In the genomic region with DNA sequence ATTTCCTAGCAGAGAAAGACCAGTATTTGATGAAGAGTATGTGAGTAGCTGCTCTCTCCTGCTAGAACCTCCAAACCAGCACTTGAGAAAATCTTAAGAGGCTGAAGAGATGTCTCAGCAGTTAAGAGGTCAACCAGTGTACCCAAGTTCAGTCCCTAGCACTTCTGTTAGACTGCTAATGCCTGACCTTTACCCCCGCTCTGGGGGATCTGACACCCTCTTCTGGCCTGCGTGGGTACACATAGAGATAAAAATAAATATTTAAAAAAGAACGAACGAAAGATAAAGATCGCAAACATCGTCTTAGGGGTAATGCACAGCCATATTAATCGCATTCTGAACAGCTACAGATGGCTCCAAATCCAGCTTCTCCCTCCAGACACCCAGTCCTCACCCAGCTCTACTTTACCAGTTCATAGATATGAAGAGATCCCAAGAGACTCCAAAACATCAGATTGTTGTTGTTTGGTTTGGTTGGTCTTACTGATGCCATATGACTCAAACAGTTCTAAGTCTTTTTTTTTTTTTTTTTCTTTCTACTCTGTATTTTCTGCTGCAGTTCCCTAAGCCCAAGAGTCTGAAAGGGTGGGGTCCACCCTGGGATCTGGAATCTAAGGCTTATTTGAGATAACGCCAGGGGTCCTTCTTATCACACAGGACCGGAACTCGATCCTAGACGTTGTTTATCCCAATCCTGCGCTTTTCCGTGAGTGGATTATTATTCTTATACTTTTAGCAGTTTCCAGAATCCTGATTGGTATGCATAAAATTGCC, we compare ENCODE assay signal across 8 mouse cellular contexts. TPM values are rescaled to one million over a fixed set of nuclear protein-coding genes. Genes with fewer than 3 reads are reported as not detected.
A peak's percentile ranks its signal among the peaks of the same experiment; 100 is the strongest.
DNase-seq lines count a peak whose midpoint lies in the region; ATAC-seq and TF ChIP-seq lines count a peak whose summit lies in the region.

No protein-coding gene starts in this region.

- no peaks in the 10 kb centered on the region for H3K4me1 ChIP-seq in bone marrow macrophage, adult 2 months (ENCODE audit: control insufficient read depth, insufficient read depth, low read length)
- no peaks in the 10 kb centered on the region for H3K4me1 ChIP-seq in hindbrain, embryonic 15.5 days (replicated peaks)
- no peaks in the 10 kb centered on the region for H3K4me1 ChIP-seq in midbrain, embryonic 11.5 days (ENCODE audit: control insufficient read depth, insufficient read depth, low read length)

- 41% methylated on average over 13 of the region's 13 CpGs for WGBS in hindbrain, embryonic 15.5 days
- 33% methylated on average over 13 of the region's 13 CpGs for WGBS in midbrain, embryonic 11.5 days

- H3K9me3 ChIP-seq in hindbrain, embryonic 15.5 days: no peaks in the 10 kb centered on the region
- H3K9me3 ChIP-seq in midbrain, embryonic 11.5 days (ENCODE audit: control insufficient read depth, low read length): no peaks in the 10 kb centered on the region

- no peaks in the 10 kb centered on the region for H3K27me3 ChIP-seq in hindbrain, embryonic 15.5 days
- no peaks in the 10 kb centered on the region for H3K27me3 ChIP-seq in midbrain, embryonic 11.5 days (ENCODE audit: control insufficient read depth, insufficient read depth, low read length)

- no peak for TF ChIP-seq POLR2A in bone marrow macrophage, adult 2 months (IDR thresholded peaks at IDR 0.05; ENCODE audit: borderline replicate concordance, low read depth, low read length)

- peaks cover 11% of the 10 kb centered on the region for H3K36me3 ChIP-seq in hindbrain, embryonic 15.5 days
- peaks cover 3% of the 10 kb centered on the region; the same call in 1 of the 2 replicates for H3K36me3 ChIP-seq in midbrain, embryonic 11.5 days (ENCODE audit: control insufficient read depth, insufficient read depth, low read length)

- DNase-seq in kidney, adult 9 months: peak; percentile 17
- no peak for DNase-seq in kidney, postnatal 10 days
- no peak for DNase-seq in midbrain, embryonic 11.5 days (ENCODE audit: low spot score, missing footprints)
- DNase-seq in thymus, adult 18-20 months: no peak
- no peak for DNase-seq in urinary bladder, adult 18-20 months (ENCODE audit: low spot score in 2 of 2)
- DNase-seq in thymus, postnatal 14 days: no peak

- H3K4me2 ChIP-seq in hindbrain, embryonic 15.5 days: peak overlapping the region; percentile 55
- H3K4me2 ChIP-seq in midbrain, embryonic 11.5 days: peak overlapping the region; percentile 33; the same call in 1 of the 2 replicates

- H3K9ac ChIP-seq in hindbrain, embryonic 15.5 days: peak overlapping the region; percentile 47
- no peak overlapping the region for H3K9ac ChIP-seq in midbrain, embryonic 11.5 days (ENCODE audit: low read length)

- TF ChIP-seq CTCF in bone marrow macrophage, adult 2 months (IDR thresholded peaks at IDR 0.05; ENCODE audit: low read depth, low read length): no peak

- no peak overlapping the region for H3K27ac ChIP-seq in bone marrow macrophage, adult 2 months (ENCODE audit: insufficient read depth, low read depth, low read length)
- no peak overlapping the region for H3K27ac ChIP-seq in hindbrain, embryonic 15.5 days (replicated peaks)
- no peak overlapping the region for H3K27ac ChIP-seq in midbrain, embryonic 11.5 days (ENCODE audit: low read depth, low read length)

- H3K4me3 ChIP-seq in bone marrow macrophage, adult 2 months (ENCODE audit: insufficient read depth, low read length): peak overlapping the region; percentile 79; the same call in 1 of the 2 replicates
- peak overlapping the region; percentile 69 for H3K4me3 ChIP-seq in hindbrain, embryonic 15.5 days
- H3K4me3 ChIP-seq in midbrain, embryonic 11.5 days (ENCODE audit: low read depth, low read length): peak overlapping the region; percentile 44

- peak; percentile 81 for ATAC-seq in hindbrain, embryonic 15.5 days (ENCODE audit: low FRiP score, low read depth)
- ATAC-seq in midbrain, embryonic 11.5 days (ENCODE audit: low FRiP score): peak; percentile 55

RNA-seq across cellular contexts. Expression of gene Zfp418, which starts 16.5 kb away (rescaled TPM):
- 2.9 and 3.1 TPM in 2 replicates for polyA plus RNA-seq in bone marrow macrophage, adult 2 months (2012; ENCODE audit: insufficient read depth, insufficient read length, missing spikeins)
- polyA plus RNA-seq in hindbrain, embryonic 15.5 days (2015; fragmentation: Nextera tagmentation; extraction: Ambion mirVana): 2.9 and 3.0 TPM in 2 replicates
- polyA plus RNA-seq in midbrain, embryonic 11.5 days (2014; fragmentation: Nextera tagmentation; extraction: Ambion mirVana): 3.4 and 3.5 TPM in 2 replicates

RNA-seq across cellular contexts. Expression of gene Zfp772, which starts 22.2 kb away (rescaled TPM):
- 3.6 and 4.1 TPM in 2 replicates for polyA plus RNA-seq in bone marrow macrophage, adult 2 months (2012; ENCODE audit: insufficient read depth, insufficient read length, missing spikeins)
- polyA plus RNA-seq in hindbrain, embryonic 15.5 days (2015; fragmentation: Nextera tagmentation; extraction: Ambion mirVana): 8.7 and 9.2 TPM in 2 replicates
- 10.7 and 11.4 TPM in 2 replicates for polyA plus RNA-seq in midbrain, embryonic 11.5 days (2014; fragmentation: Nextera tagmentation; extraction: Ambion mirVana)

RNA-seq across cellular contexts. Expression of gene Zfp773, which starts 51.0 kb away (rescaled TPM):
- 2.3 and 2.6 TPM in 2 replicates for polyA plus RNA-seq in bone marrow macrophage, adult 2 months (2012; ENCODE audit: insufficient read depth, insufficient read length, missing spikeins)
- 12.9 and 13.2 TPM in 2 replicates for polyA plus RNA-seq in hindbrain, embryonic 15.5 days (2015; fragmentation: Nextera tagmentation; extraction: Ambion mirVana)
- polyA plus RNA-seq in midbrain, embryonic 11.5 days (2014; fragmentation: Nextera tagmentation; extraction: Ambion mirVana): 8.1 and 8.8 TPM in 2 replicates

RNA-seq across cellular contexts. Expression of gene Vmn2r29, which starts 59.5 kb away (rescaled TPM):
- 1.4 TPM in 1 of 2 replicates, not detected in the other for polyA plus RNA-seq in bone marrow macrophage, adult 2 months (2012; ENCODE audit: insufficient read depth, insufficient read length, missing spikeins)
- polyA plus RNA-seq in hindbrain, embryonic 15.5 days (2015; fragmentation: Nextera tagmentation; extraction: Ambion mirVana): 1.5 and 1.7 TPM in 2 replicates
- polyA plus RNA-seq in midbrain, embryonic 11.5 days (2014; fragmentation: Nextera tagmentation; extraction: Ambion mirVana): 0.37 TPM in 1 of 2 replicates, not detected in the other
